Mouse (Mus musculus): Measurements from ENCODE around the gene Msh2. TPM values are rescaled to one million over a fixed set of nuclear protein-coding genes. Genes with fewer than 3 reads are reported as not detected.
A peak's percentile ranks its signal among the peaks of the same experiment; 100 is the strongest.

Msh2 gene
- 58.1 and 66.0 TPM in 2 replicates for polyA plus RNA-seq (2015; fragmentation: Nextera tagmentation; extraction: Ambion mirVana)

DNA sequence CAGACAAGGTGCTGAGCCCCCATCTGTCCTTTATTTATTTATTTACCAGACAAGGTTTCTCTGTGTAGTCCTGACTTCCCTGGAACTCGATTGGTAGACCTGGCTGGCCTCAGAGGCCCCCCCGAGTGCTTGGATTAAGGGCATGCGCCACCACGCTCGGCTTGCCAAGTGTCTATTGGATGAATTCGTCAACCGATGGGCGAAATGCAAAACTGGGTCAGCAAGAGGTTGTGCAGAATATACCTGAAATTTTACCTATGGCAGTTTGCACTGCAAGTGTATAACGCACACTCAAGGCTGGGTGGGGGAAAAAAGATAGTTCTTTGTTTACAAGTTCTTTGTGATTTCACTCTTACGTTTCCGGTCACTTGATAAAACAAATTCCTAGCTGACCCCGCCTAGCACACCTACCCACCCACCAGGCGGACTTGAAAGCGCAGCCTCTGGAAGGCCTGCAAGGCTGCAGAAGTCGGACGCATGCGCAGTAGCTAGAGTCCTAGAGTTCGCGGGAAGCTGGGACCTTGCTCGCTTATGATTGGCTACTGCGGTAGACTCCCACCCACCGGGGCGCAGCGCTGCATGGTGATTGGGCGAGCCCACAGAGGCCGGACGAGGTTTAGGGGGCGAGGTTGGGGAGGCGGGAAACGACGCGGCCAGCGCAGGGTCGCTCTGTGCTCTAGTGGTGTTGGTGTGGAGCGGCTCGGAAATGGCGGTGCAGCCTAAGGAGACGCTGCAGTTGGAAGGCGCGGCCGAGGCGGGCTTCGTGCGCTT, at the start of gene Msh2:
TSS of gene Msh2 (plus strand) at position 441 of the 771 bp plus-strand sequence.
- Histone ChIP-seq H3K9ac (ENCODE audit: low read depth, low read length) (peak within 1 kb of the TSS; percentile 69), H3K27ac (peak within 1 kb of the TSS; percentile 84), H3K9me3 (replicated peaks; ENCODE audit: low read length) (no peaks in the 10 kb centered on the region), H3K27me3 (ENCODE audit: insufficient read depth, low read length) (no peaks in the 10 kb centered on the region), H3K4me1 (replicated peaks; ENCODE audit: insufficient read depth, low read length) (no peaks in the 10 kb centered on the region), H3K36me3 (ENCODE audit: insufficient read depth, low read length) (no peaks in the 10 kb centered on the region), H3K4me2 (ENCODE audit: low read length) (peak within 1 kb of the TSS; percentile 93), H3K4me3 (replicated peaks; ENCODE audit: low read depth, low read length) (peak within 1 kb of the TSS; percentile 79)
- no peak; the same call in 1 of the 2 replicates for TF ChIP-seq CTCF (IDR thresholded peaks at IDR 0.05; ENCODE audit: low read depth)
- WGBS: 1% methylated on average over 44 of the region's 44 CpGs
- ATAC-seq (replicated peaks; ENCODE audit: low FRiP score, low read depth) (peak; percentile 99), DNase-seq (ENCODE audit: low spot score) (peak; percentile 100)

DNA sequence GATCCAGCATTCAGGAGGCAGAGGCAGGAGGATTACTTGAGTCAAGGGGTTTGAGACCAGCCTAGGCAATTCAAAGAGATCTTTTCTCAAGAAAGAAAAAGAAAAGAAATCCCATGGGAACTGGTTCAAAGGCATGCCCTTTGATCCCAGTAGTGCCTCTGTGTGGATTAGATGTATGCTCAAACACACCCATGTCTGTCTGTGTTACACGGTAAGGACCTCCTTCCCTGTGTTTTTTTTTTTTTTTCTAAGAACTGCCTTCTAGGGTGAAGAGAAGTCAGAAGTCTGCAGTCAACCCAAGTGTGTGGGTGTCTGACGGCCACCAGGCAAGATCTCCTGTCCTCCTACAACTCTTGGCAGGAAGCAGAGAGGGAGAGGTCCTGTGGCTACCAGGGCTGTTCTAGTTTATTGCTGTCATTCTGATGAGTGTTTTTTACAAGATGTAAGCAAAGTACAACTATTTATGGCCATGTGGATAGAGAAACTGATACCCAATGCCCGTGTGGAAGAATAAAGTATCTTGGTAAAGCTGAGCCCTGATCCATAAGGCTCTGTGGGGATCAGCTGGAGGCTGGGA, 46.5 kb upstream of the Msh2 start:
- H3K27ac ChIP-seq: no peak overlapping the region
- ATAC-seq (replicated peaks; ENCODE audit: low FRiP score, low read depth): no peak
- H3K4me2 ChIP-seq (ENCODE audit: low read length): no peak overlapping the region
- H3K27me3 ChIP-seq (ENCODE audit: insufficient read depth, low read length): no peaks in the 10 kb centered on the region
- no peaks in the 10 kb centered on the region for H3K36me3 ChIP-seq (ENCODE audit: insufficient read depth, low read length)
- H3K4me1 ChIP-seq (replicated peaks; ENCODE audit: insufficient read depth, low read length): no peaks in the 10 kb centered on the region
- no peak for DNase-seq (ENCODE audit: low spot score)
- no peak overlapping the region for H3K9ac ChIP-seq (ENCODE audit: low read depth, low read length)
- H3K9me3 ChIP-seq (replicated peaks; ENCODE audit: low read length): no peaks in the 10 kb centered on the region
- WGBS: 20% methylated on average over 3 of the region's 3 CpGs
- TF ChIP-seq CTCF (IDR thresholded peaks at IDR 0.05; ENCODE audit: low read depth): no peak
- no peak overlapping the region for H3K4me3 ChIP-seq (replicated peaks; ENCODE audit: low read depth, low read length)

DNA sequence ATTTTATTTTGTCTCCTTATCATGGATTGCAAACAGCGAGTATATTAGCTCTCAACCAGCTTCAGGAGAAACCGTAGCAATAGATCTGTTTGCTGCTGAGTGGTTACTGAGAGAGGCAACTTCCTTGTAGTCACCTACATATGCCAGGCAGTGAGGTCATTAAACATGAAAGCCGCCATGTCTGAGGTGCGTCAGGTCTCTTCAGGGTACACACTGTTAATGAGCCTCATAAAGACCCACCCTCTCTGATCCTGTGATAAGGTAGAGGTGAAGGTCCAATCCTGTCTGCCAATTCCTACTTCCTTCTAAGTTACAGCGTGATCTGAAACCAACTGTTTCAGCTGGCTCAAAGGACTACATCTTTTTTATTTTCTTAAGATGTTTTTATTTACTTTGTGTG, 44.0 kb upstream of the Msh2 start:
- ATAC-seq (replicated peaks; ENCODE audit: low FRiP score, low read depth) (no peak), DNase-seq (ENCODE audit: low spot score) (no peak)
- Histone ChIP-seq H3K27ac (no peak overlapping the region), H3K4me1 (replicated peaks; ENCODE audit: insufficient read depth, low read length) (no peaks in the 10 kb centered on the region), H3K9ac (ENCODE audit: low read depth, low read length) (no peak overlapping the region), H3K9me3 (replicated peaks; ENCODE audit: low read length) (no peaks in the 10 kb centered on the region), H3K27me3 (ENCODE audit: insufficient read depth, low read length) (no peaks in the 10 kb centered on the region), H3K36me3 (ENCODE audit: insufficient read depth, low read length) (no peaks in the 10 kb centered on the region), H3K4me3 (replicated peaks; ENCODE audit: low read depth, low read length) (no peak overlapping the region), H3K4me2 (ENCODE audit: low read length) (no peak overlapping the region)
- TF ChIP-seq CTCF (IDR thresholded peaks at IDR 0.05; ENCODE audit: low read depth): no peak
- WGBS: 88% methylated on average over 5 of the region's 5 CpGs

DNA sequence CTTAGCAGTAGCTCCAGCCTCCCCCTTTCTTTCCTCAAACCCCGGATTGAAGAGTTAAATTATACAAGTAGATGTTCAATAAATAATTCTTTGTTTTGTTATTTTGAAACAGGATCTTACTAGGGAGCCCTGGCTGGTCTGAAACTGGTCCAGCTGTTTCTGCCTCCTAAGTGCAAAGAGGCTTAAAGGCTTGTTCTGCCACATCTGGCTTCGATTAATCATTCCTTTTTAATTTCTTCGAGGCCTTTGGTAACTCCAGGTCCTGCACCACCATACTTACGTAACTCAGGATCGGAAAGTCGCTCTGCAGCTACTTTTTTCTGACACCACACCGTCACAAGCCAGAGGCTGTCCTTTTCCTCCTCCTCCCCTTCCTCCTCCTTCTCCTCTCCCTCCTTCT, 43.4 kb upstream of the Msh2 start:
- H3K4me2 ChIP-seq (ENCODE audit: low read length): no peak overlapping the region
- ATAC-seq (replicated peaks; ENCODE audit: low FRiP score, low read depth) (no peak), DNase-seq (ENCODE audit: low spot score) (no peak)
- no peaks in the 10 kb centered on the region for H3K36me3 ChIP-seq (ENCODE audit: insufficient read depth, low read length)
- TF ChIP-seq CTCF (IDR thresholded peaks at IDR 0.05; ENCODE audit: low read depth): no peak
- H3K9ac ChIP-seq (ENCODE audit: low read depth, low read length): no peak overlapping the region
- H3K9me3 ChIP-seq (replicated peaks; ENCODE audit: low read length): no peaks in the 10 kb centered on the region
- no peak overlapping the region for H3K4me3 ChIP-seq (replicated peaks; ENCODE audit: low read depth, low read length)
- WGBS: 54% methylated on average over 7 of the region's 7 CpGs
- H3K27me3 ChIP-seq (ENCODE audit: insufficient read depth, low read length): no peaks in the 10 kb centered on the region
- H3K4me1 ChIP-seq (replicated peaks; ENCODE audit: insufficient read depth, low read length): no peaks in the 10 kb centered on the region
- no peak overlapping the region for H3K27ac ChIP-seq

DNA sequence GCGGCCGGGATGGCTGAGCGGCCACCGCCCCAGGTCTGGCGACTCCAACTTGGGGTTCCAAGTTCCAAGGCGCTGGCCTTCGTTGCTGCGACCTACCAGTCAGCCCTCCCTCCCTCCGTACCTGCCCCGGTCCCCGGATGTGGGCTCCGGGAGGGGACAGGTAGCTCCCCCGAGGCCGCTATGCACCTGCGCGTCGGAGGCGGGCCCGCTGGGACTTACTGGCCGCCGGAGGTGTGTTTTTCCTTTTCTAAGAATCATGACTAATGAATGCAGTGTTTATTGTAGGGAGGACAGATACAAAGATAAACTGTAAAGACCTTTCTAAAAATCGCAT, 35.1 kb upstream of the Msh2 start:
- H3K4me3 ChIP-seq (replicated peaks; ENCODE audit: low read depth, low read length): peak overlapping the region; percentile 72
- DNase-seq (ENCODE audit: low spot score) (peak; percentile 29), ATAC-seq (replicated peaks; ENCODE audit: low FRiP score, low read depth) (peak; percentile 79)
- H3K4me2 ChIP-seq (ENCODE audit: low read length): peak overlapping the region; percentile 82
- H3K27me3 ChIP-seq (ENCODE audit: insufficient read depth, low read length): no peaks in the 10 kb centered on the region
- peak overlapping the region; percentile 85 for H3K9ac ChIP-seq (ENCODE audit: low read depth, low read length)
- no peaks in the 10 kb centered on the region; the same call in 1 of the 2 replicates for H3K4me1 ChIP-seq (replicated peaks; ENCODE audit: insufficient read depth, low read length)
- WGBS: 2% methylated on average over 22 of the region's 22 CpGs
- TF ChIP-seq CTCF (IDR thresholded peaks at IDR 0.05; ENCODE audit: low read depth): no peak
- no peaks in the 10 kb centered on the region for H3K36me3 ChIP-seq (ENCODE audit: insufficient read depth, low read length)
- H3K9me3 ChIP-seq (replicated peaks; ENCODE audit: low read length): no peaks in the 10 kb centered on the region
- peak overlapping the region; percentile 91 for H3K27ac ChIP-seq

DNA sequence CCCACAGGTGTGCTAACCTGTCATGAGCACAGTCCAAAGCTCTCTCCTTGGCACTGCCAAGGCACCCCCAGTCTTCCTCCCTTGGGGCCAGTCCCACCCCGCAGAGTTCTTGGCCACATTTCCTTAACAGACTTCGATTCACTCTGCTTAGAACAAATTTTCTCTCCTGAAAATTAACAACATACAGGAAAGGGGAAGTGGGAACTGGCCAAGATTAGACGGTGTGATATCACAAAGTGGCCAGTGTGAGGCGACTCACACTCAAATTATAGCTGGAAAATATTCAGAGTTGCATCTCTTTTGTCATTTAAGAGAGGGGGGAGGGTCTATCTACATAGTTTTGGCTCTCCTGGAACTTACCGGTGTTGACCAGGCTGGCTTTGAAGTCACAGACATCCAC, 32.9 kb upstream of the Msh2 start:
- 66% methylated on average over 5 of the region's 5 CpGs for WGBS
- ATAC-seq (replicated peaks; ENCODE audit: low FRiP score, low read depth): no peak
- no peak for DNase-seq (ENCODE audit: low spot score)
- no peaks in the 10 kb centered on the region; the same call in 1 of the 2 replicates for H3K4me1 ChIP-seq (replicated peaks; ENCODE audit: insufficient read depth, low read length)
- no peak overlapping the region for H3K4me2 ChIP-seq (ENCODE audit: low read length)
- H3K36me3 ChIP-seq (ENCODE audit: insufficient read depth, low read length): no peaks in the 10 kb centered on the region
- no peaks in the 10 kb centered on the region for H3K27me3 ChIP-seq (ENCODE audit: insufficient read depth, low read length)
- no peak overlapping the region for H3K4me3 ChIP-seq (replicated peaks; ENCODE audit: low read depth, low read length)
- peak overlapping the region; percentile 50; the same call in 1 of the 2 replicates for H3K27ac ChIP-seq
- TF ChIP-seq CTCF (IDR thresholded peaks at IDR 0.05; ENCODE audit: low read depth): no peak; the same call in 1 of the 2 replicates
- H3K9ac ChIP-seq (ENCODE audit: low read depth, low read length): no peak overlapping the region
- no peaks in the 10 kb centered on the region for H3K9me3 ChIP-seq (replicated peaks; ENCODE audit: low read length)

Data from kidney, postnatal 0 days (tissue).